Comparison of ENCODE assay signal across 8 mouse cellular contexts in genomic region chr5:66677411-66678345, GRCm38 (mm10). TPM values are rescaled to one million over a fixed set of nuclear protein-coding genes. Genes with fewer than 3 reads are reported as not detected.
A peak's percentile ranks its signal among the peaks of the same experiment; 100 is the strongest.
DNase-seq lines count a peak whose midpoint lies in the region; ATAC-seq lines count a peak whose summit lies in the region.

No protein-coding gene starts in this region.

- no peak overlapping the region for H3K9ac ChIP-seq in lung, embryonic 15.5 days
- peak overlapping the region; percentile 66; the same call in 1 of the 2 replicates for H3K9ac ChIP-seq in hindbrain, embryonic 11.5 days (ENCODE audit: low read depth, low read length)
- H3K9ac ChIP-seq in neural tube, embryonic 14.5 days (replicated peaks; ENCODE audit: low read depth, low read length), result peak overlapping the region; percentile 63; the same call in 1 of the 2 replicates

- H3K4me2 ChIP-seq in lung, embryonic 15.5 days, result peak overlapping the region; percentile 98; the same call in 1 of the 2 replicates
- peak overlapping the region; percentile 95 for H3K4me2 ChIP-seq in hindbrain, embryonic 11.5 days (replicated peaks; ENCODE audit: low read depth, low read length)
- H3K4me2 ChIP-seq in neural tube, embryonic 14.5 days (ENCODE audit: low read depth, low read length), result peak overlapping the region; percentile 84

- H3K36me3 ChIP-seq in lung, embryonic 15.5 days, result no peaks in the 10 kb centered on the region
- H3K36me3 ChIP-seq in hindbrain, embryonic 11.5 days (ENCODE audit: control insufficient read depth, insufficient read depth, low read length), result peaks cover 2% of the 10 kb centered on the region; the same call in 1 of the 2 replicates
- H3K36me3 ChIP-seq in neural tube, embryonic 14.5 days (ENCODE audit: control insufficient read depth, insufficient read depth, low read length), result peaks cover 21% of the 10 kb centered on the region

- peaks cover 40% of the 10 kb centered on the region for H3K27me3 ChIP-seq in lung, embryonic 15.5 days
- H3K27me3 ChIP-seq in hindbrain, embryonic 11.5 days (ENCODE audit: control insufficient read depth, insufficient read depth, low read length), result no peaks in the 10 kb centered on the region; the same call in 1 of the 2 replicates
- no peaks in the 10 kb centered on the region for H3K27me3 ChIP-seq in neural tube, embryonic 14.5 days (ENCODE audit: control insufficient read depth, insufficient read depth, low read length)

- WGBS in lung, embryonic 15.5 days, result 74% methylated on average over 21 of the region's 21 CpGs
- 70% methylated on average over 21 of the region's 21 CpGs for WGBS in hindbrain, embryonic 11.5 days
- WGBS in neural tube, embryonic 14.5 days, result 44% methylated on average over 21 of the region's 21 CpGs

- H3K27ac ChIP-seq in lung, embryonic 15.5 days, result no peak overlapping the region
- H3K27ac ChIP-seq in hindbrain, embryonic 11.5 days (ENCODE audit: low read depth, low read length), result no peak overlapping the region
- no peak overlapping the region for H3K27ac ChIP-seq in neural tube, embryonic 14.5 days (ENCODE audit: low read depth, low read length)

- peak; percentile 24 for DNase-seq in cerebellum, adult 11 months
- no peak for DNase-seq in lung, postnatal 4 days
- DNase-seq in hindbrain, embryonic 11.5 days (ENCODE audit: low spot score), result peak; percentile 28
- no peak for DNase-seq in thymus, postnatal 0 days (ENCODE audit: low spot score)
- no peak for DNase-seq in spleen, adult 12 weeks (ENCODE audit: low spot score)

- ATAC-seq in cerebellum, adult (ENCODE audit: insufficient number of reproducible peaks, low FRiP score, low TSS enrichment), result no peak
- ATAC-seq in lung, embryonic 15.5 days (ENCODE audit: borderline replicate concordance, extremely low read depth, low FRiP score, low TSS enrichment), result no peak
- ATAC-seq in hindbrain, embryonic 11.5 days (ENCODE audit: low FRiP score), result no peak
- ATAC-seq in neural tube, embryonic 14.5 days (ENCODE audit: low read depth), result no peak

- no peak overlapping the region for H3K4me3 ChIP-seq in lung, embryonic 15.5 days
- peak overlapping the region; percentile 79 for H3K4me3 ChIP-seq in hindbrain, embryonic 11.5 days (ENCODE audit: low read depth, low read length)
- H3K4me3 ChIP-seq in neural tube, embryonic 14.5 days (ENCODE audit: low read depth, low read length), result peak overlapping the region; percentile 60

- peaks cover 23% of the 10 kb centered on the region for H3K4me1 ChIP-seq in lung, embryonic 15.5 days
- peaks cover 5% of the 10 kb centered on the region; the same call in 1 of the 2 replicates for H3K4me1 ChIP-seq in hindbrain, embryonic 11.5 days (replicated peaks; ENCODE audit: control insufficient read depth, insufficient read depth, low read length)
- peaks cover 29% of the 10 kb centered on the region; the same call in 1 of the 2 replicates for H3K4me1 ChIP-seq in neural tube, embryonic 14.5 days (ENCODE audit: control insufficient read depth, insufficient read depth, low read length)

- H3K9me3 ChIP-seq in lung, embryonic 15.5 days, result no peaks in the 10 kb centered on the region
- H3K9me3 ChIP-seq in hindbrain, embryonic 11.5 days (ENCODE audit: control insufficient read depth, low read length), result no peaks in the 10 kb centered on the region
- no peaks in the 10 kb centered on the region for H3K9me3 ChIP-seq in neural tube, embryonic 14.5 days (ENCODE audit: control insufficient read depth, low read length)

RNA-seq across cellular contexts. Expression of gene Uchl1, which starts 1.8 kb away (rescaled TPM):
- polyA plus RNA-seq in lung, embryonic 15.5 days (2015; fragmentation: Nextera tagmentation; extraction: Ambion mirVana), result 71.5 and 81.2 TPM in 2 replicates
- polyA plus RNA-seq in hindbrain, embryonic 11.5 days (2014; fragmentation: Nextera tagmentation; extraction: Ambion mirVana), result 421 and 428 TPM in 2 replicates
- polyA plus RNA-seq in neural tube, embryonic 14.5 days (2014; fragmentation: Nextera tagmentation; extraction: Ambion mirVana), result 1,348 and 1,396 TPM in 2 replicates
- 3.8 and 4.3 TPM in 2 replicates for polyA plus RNA-seq in thymus, postnatal 0 days (2015; fragmentation: Nextera tagmentation; extraction: Ambion mirVana)

RNA-seq across cellular contexts. Expression of gene Apbb2, which starts 59.1 kb away (rescaled TPM):
- polyA plus RNA-seq in lung, embryonic 15.5 days (2015; fragmentation: Nextera tagmentation; extraction: Ambion mirVana), result 44.0 and 49.8 TPM in 2 replicates
- polyA plus RNA-seq in hindbrain, embryonic 11.5 days (2014; fragmentation: Nextera tagmentation; extraction: Ambion mirVana), result 43.0 and 47.1 TPM in 2 replicates
- polyA plus RNA-seq in neural tube, embryonic 14.5 days (2014; fragmentation: Nextera tagmentation; extraction: Ambion mirVana), result 129 and 132 TPM in 2 replicates
- 7.3 and 10.6 TPM in 2 replicates for polyA plus RNA-seq in thymus, postnatal 0 days (2015; fragmentation: Nextera tagmentation; extraction: Ambion mirVana)

Comparison
In these comparisons a context has a peak if more than half of its experiments do, and no peak if none do; other contexts are left out.
1. DNase-seq: peak in cerebellum, adult 11 months (single experiment) and hindbrain, embryonic 11.5 days (single experiment); none in lung, postnatal 4 days (0 of 2), thymus, postnatal 0 days (single experiment) and spleen, adult 12 weeks (single experiment).
2. RNA of gene Uchl1, which starts 1.8 kb away (polyA plus RNA-seq): 1,348 to 1,396 TPM in neural tube, embryonic 14.5 days, 421 to 428 TPM in hindbrain, embryonic 11.5 days and 71.5 to 81.2 TPM in lung, embryonic 15.5 days; 3.8 to 4.3 TPM in thymus, postnatal 0 days; every median in the first group is over 10 times any median in the second.
3. Peak in every context shown above with its lines, with median percentiles within 50 percentile points of each other: H3K4me2 ChIP-seq.